Mouse (Mus musculus) macrophage (primary cell): ENCODE results near the gene Ms4a3. TPM values are rescaled to one million over a fixed set of nuclear protein-coding genes. Genes with fewer than 3 reads are reported as not detected.

ENCODE experiments used
- H3K27ac ChIP-seq: fragments of 350-480 bp; formaldehyde crosslinking; 2 replicates; pipeline ENCODE4 v1.9.0; 2021
- H3K36me3 ChIP-seq: fragments of 350-480 bp; formaldehyde crosslinking; 2 replicates; pipeline ENCODE4 v1.9.0; 2021; ENCODE audit errors: inconsistent target
- H3K4me3 ChIP-seq: fragments of 350-480 bp; formaldehyde crosslinking; 2 replicates; pipeline ENCODE4 v1.9.0; 2021; ENCODE audit errors: inconsistent target
- H3K79me2 ChIP-seq: fragments of 350-480 bp; formaldehyde crosslinking; 2 replicates; pipeline ENCODE4 v1.9.0; 2021; ENCODE audit errors: inconsistent target
- WGBS: methylation state at CpG from one replicate; pipeline ENCODE4 v1.1.7; 2026; ENCODE audit warnings: inconsistent platforms; ENCODE audit not compliant: missing documents; 5-methylcytosine and 5-hydroxymethylcytosine counted together
- polyA plus RNA-seq: library from polyadenylated mRNA; stranded (reverse); fragments of 250-400 nt; gene quantifications from 3 replicates; pipeline ENCODE4 v1.2.4, GENCODE M21; 2018; ENCODE audit warnings: inconsistent platforms
- total RNA-seq, 78 experiments: library from RNA; depleted of rRNA; stranded (reverse); fragments of 250-400 nt; gene quantifications; 1 replicate in 9 of 78; 2 replicates in 24 of 78; 3 replicates in 43 of 78; 4 replicates in 2 of 78; pipeline ENCODE4 v1.2.4; 2018; ENCODE audit warnings: inconsistent platforms in 56 of 78

Ms4a3 gene
- total RNA-seq (2018; cell fraction: chromatin; rRNA removed): not detected
- total RNA-seq (2018; cell fraction: cytosol; rRNA removed): under 1 TPM in 9 of 26 experiments, not detected in 17; 0.14 to 0.35 (median 0.19) TPM
- total RNA-seq (2018; cell fraction: nucleus; rRNA removed): not detected
- polyA plus RNA-seq: 0.79 TPM in 1 of 3 replicates, not detected in the others

DNA sequence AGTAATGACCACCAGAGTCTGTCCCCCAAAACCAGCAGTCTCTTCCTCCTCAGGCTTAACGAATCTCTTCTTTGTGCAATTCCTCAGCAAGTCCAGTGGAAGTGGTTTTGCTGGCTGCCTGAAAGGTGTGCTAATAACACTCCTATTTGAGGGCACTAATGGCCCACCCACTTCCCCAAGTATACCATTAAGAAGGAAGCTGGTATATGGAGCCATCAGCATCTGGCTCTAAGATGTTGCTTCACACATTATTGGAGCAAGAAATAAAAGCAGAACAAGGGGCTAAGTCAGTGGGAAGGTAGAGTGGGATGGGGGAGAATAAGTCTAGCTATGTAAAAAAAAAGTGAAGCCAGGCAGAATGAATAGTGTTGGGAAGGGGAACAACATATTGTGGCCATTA, at the start of gene Ms4a3:
Ms4a3 (minus strand) TSS at position 120 of the 400 bp plus-strand sequence.
- 25% methylated on average over 1 of the region's 1 CpGs for WGBS
- Histone ChIP-seq H3K79me2 (no peaks in the 10 kb centered on the region), H3K36me3 (no peaks in the 10 kb centered on the region), H3K27ac (no peak within 1 kb of the TSS), H3K4me3 (no peak within 1 kb of the TSS)

DNA sequence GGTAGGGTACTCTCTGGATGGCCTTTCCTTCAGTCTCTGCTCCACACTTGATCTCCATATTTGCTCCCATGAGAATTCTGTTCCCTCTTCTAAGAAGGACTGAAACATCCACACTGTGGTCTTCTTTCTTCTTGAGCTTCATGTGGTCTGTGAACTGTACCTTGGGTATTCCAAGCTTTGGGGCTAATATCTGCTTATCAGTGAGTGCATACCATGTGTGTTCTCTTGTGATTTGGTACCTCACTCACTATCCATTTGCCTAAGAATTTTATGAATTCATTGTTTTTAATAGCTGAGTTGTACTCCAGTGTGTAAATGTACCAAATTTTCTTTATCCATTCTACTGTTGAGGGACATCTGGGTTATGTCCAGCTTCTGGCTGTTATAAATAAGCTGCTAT, 20.9 kb upstream of the Ms4a3 start:
- Histone ChIP-seq H3K79me2 (no peaks in the 10 kb centered on the region), H3K36me3 (no peaks in the 10 kb centered on the region), H3K4me3 (no peak overlapping the region), H3K27ac (no peak overlapping the region)

DNA sequence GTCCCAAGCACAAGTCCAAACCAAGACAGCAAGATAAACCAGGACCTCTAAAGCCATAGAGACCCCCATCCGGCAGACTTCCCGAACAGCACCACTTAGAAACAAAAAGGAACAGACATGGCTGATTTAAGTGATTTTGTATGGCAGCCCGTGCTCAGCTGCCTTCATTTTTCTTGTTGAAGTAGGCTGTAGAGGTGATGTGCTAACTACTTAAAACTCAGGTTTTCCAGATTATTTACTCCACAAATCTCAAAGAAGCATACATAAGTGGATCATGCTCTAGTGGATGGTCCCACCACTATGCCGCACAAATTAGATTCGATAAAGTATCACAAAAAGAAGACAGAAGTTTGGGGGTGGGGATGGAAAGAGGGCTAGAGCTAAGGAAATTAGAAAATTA, 19.8 kb upstream of the Ms4a3 start, which contains the start of gene Oosp2:
Oosp2 (minus strand) TSS at position 101 of the 400 bp plus-strand sequence.
- WGBS: 95% methylated on average over 5 of the region's 5 CpGs
- Histone ChIP-seq H3K36me3 (no peaks in the 10 kb centered on the region), H3K27ac (no peak within 1 kb of the TSS), H3K4me3 (no peak within 1 kb of the TSS), H3K79me2 (no peaks in the 10 kb centered on the region)

DNA sequence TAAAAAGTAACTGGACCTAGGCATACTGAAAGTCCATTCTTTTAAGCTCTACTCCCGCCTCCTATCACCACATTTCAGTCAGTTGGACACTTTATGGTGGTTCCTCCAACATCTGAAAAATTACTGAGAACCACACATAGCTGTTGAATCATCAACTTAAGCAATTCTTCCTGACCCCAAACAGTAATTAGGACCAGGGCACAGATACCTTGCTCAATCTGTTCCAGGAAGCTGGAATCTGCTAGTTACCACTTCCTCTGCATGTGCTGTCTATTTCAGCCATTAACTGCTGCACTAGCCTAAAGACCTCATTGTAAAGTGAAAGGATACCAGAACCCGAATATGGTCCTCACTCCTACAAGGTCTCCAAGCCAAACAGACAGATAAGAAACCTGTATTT, 18.5 kb upstream of the Ms4a3 start:
- Histone ChIP-seq H3K36me3 (no peaks in the 10 kb centered on the region), H3K79me2 (no peaks in the 10 kb centered on the region), H3K4me3 (no peak overlapping the region), H3K27ac (no peak overlapping the region)
- 5% methylated on average over 2 of the region's 2 CpGs for WGBS

DNA sequence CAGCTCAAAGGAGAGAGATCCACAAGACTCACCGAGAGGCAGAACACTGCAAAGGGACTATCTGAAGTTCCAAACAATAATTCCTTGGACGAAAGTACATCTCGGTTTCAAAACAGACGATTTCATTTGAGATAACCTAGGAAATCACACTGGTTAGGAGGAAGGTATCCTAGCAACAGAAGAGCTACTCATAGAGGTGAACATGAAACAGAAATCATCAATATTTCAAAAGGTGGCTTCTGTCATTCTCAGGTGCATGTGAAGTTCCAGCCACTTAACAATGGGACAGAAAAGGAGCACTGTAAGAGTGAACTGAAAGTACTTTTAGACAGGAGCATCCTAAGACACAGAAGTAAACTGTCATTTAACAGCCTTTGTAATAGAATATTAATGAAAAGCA, 8.9 kb upstream of the Ms4a3 start:
- Histone ChIP-seq H3K4me3 (no peak overlapping the region), H3K36me3 (no peaks in the 10 kb centered on the region), H3K79me2 (no peaks in the 10 kb centered on the region), H3K27ac (no peak overlapping the region)
- 83% methylated on average over 4 of the region's 4 CpGs for WGBS

DNA sequence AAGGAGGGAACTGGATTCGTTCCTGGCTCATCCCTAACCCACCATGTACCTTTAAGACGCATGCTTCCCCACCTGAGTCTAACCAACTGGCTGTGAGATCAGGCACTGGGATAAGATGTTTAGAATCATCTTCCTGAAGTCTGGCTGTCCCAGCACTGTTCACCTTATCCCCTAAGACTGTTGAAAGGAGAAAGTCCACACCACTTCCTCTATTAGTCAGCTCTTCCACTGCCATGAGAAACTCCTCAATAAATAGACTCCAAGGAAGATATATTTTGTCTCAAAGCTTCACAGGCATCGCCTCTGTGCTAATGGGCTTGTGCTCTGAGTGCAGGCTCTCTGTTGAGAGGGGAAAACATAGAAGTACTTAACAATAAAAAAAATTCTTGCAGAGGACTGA, 5.5 kb upstream of the Ms4a3 start:
- Histone ChIP-seq H3K36me3 (no peaks in the 10 kb centered on the region), H3K4me3 (no peak overlapping the region), H3K79me2 (no peaks in the 10 kb centered on the region), H3K27ac (no peak overlapping the region)
- 49% methylated on average over 3 of the region's 3 CpGs for WGBS

DNA sequence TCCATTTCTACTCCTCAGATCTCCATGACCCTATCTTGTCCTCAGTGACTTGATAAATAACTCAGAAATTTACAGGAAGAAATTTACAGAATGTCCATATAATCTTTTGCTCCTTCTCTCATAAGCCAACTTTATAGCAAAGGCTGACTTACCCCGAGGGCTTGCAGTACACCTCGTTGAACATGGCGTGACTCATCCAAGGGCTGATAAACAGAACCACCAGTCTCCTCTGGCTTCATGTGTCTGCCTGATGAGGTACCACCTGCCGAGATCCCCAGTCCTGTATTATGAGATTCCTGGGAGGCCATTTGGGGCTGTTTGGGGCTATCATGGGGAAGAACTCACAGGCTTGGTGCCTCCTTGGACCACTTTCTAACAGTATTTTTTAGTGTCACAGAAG, 1.6 kb downstream of the Ms4a3 start:
- Histone ChIP-seq H3K36me3 (no peaks in the 10 kb centered on the region), H3K27ac (no peak overlapping the region), H3K79me2 (no peaks in the 10 kb centered on the region), H3K4me3 (no peak overlapping the region)
- 57% methylated on average over 4 of the region's 4 CpGs for WGBS

DNA sequence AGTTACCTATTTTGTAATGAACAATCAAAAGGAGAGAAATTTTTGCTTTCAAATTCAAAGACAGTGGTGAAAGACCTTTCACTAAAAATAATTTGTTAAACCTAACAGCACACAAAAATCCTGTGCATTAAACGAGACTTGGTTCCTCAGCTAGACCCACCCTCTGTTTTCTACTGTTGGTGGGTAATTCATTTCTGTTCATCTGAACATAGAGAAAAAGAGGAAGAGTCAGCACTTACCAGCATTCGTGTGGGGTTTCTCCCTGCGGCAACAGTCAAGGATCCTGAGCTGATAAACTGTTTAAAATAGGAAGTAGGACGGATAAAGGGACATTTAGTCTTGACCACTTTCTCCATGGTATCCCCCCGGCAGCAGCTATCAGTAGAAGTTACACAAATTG, 5.1 kb downstream of the Ms4a3 start:
- Histone ChIP-seq H3K79me2 (no peaks in the 10 kb centered on the region), H3K4me3 (no peak overlapping the region)
- 6% methylated on average over 5 of the region's 5 CpGs for WGBS

DNA sequence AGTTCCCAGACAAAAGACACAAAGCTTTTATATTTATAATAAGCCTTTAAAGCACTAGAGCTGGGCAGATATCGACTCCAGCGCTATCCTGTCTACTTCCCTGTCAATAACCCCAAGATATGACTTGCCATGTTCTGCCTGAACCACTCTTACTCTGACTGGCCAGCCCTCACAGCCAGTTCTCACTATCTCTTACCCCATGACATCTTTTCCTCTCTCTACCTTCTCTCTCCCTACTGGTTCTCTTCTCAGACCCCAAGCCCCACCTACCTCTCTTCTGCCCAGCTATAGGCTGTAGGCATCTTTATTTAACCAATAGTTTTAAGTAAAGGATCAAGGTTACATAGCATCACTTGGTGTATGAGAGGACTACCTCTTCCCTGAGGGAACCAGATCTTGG, 6.3 kb downstream of the Ms4a3 start:
- no peak overlapping the region for H3K27ac ChIP-seq
- H3K36me3 ChIP-seq: no peaks in the 10 kb centered on the region
- no peak overlapping the region for H3K4me3 ChIP-seq
- WGBS: 96% methylated on average over 2 of the region's 2 CpGs
- H3K79me2 ChIP-seq: no peaks in the 10 kb centered on the region

More for the DNA sequence above, 5.1 kb downstream of the Ms4a3 start:
- Histone ChIP-seq H3K27ac (no peak overlapping the region), H3K36me3 (no peaks in the 10 kb centered on the region)

DNA sequence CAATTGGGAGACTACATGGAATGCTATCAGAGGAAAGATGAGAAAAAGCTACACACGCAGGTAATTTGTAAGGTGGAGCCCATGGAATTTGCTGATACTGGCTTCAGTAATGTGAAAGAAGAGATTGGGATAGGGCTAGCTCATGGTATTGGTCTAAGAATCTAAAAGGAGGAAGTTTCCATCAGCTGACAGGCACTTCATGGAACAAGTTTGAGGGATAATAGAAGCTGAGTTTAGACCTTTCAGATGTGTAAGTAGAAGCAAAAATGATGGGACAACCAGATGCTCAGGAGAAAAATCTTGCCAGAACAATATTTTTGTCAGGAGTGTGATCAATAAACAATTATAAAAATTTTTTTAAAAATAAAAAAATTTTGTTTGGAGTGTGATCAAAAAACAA, 6.9 kb downstream of the Ms4a3 start:
- no peaks in the 10 kb centered on the region for H3K36me3 ChIP-seq
- H3K27ac ChIP-seq: no peak overlapping the region
- 100% methylated on average over 1 of the region's 1 CpGs for WGBS
- no peak overlapping the region for H3K4me3 ChIP-seq
- H3K79me2 ChIP-seq: no peaks in the 10 kb centered on the region

DNA sequence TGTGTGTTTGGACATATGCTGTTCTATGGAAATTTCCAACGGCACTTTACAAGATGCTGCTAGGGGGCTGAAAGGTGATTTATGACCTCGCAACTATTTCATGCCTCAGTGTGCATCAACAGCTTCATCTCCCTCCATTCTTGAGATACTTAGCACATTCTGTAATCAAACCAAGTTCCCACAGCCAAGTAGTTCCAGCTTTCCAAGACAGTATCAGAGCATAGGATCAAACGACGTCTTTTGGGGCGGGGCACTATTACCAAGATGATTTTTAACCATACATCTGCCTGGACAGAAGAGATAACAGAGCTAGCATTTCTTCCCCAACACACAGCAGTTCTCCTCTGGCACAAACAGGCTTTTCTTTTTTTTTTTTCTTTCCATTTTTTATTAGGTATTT, 15.4 kb downstream of the Ms4a3 start:
- Histone ChIP-seq H3K27ac (no peak overlapping the region), H3K4me3 (no peak overlapping the region), H3K36me3 (no peaks in the 10 kb centered on the region), H3K79me2 (no peaks in the 10 kb centered on the region)
- WGBS: 87% methylated on average over 5 of the region's 5 CpGs

DNA sequence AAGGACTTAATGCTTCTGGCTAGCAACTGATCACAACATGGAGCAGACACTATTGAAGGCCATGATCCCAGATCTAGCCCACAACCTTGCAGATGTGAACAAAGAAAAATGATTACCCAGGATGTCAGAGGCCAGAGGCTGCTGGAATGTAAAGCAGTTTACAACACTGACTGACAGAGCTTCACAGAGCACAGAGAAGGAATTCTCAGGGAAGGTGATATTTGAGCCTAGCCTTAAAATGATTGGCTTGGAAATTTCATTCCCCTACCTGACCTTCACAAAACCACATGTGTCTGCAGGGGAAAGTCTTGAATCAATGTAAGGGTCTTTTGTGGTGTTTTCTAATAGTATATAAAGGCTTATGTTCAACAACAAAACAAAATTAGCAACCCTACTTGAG, 15.9 kb downstream of the Ms4a3 start:
- Histone ChIP-seq H3K79me2 (no peaks in the 10 kb centered on the region), H3K36me3 (no peaks in the 10 kb centered on the region), H3K4me3 (no peak overlapping the region), H3K27ac (no peak overlapping the region)

DNA sequence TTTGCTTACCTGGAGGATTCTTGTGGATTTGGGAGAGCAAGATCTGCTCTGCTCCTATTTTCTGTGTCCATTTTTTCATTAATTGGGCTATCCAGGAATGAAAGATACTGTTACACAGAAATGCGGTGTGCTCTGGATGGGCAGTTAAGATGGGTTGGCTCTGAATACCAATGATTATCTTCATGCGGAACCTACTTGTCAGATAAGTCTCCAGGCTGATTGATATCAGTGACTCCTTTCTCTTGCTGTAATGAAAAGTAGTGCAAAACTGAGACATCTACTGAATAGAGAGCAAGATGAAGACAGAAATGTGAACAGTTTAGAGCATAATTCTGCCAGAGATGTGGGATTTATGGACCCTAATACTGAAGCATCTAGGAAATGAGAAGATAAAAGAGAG, 17.1 kb downstream of the Ms4a3 start, which contains the start of gene Ms4a2:
Ms4a2 (minus strand) TSS at position 169 of the 400 bp plus-strand sequence.
- Histone ChIP-seq H3K36me3 (no peaks in the 10 kb centered on the region), H3K4me3 (no peak within 1 kb of the TSS), H3K27ac (no peak within 1 kb of the TSS), H3K79me2 (no peaks in the 10 kb centered on the region)
- 93% methylated on average over 2 of the region's 2 CpGs for WGBS

DNA sequence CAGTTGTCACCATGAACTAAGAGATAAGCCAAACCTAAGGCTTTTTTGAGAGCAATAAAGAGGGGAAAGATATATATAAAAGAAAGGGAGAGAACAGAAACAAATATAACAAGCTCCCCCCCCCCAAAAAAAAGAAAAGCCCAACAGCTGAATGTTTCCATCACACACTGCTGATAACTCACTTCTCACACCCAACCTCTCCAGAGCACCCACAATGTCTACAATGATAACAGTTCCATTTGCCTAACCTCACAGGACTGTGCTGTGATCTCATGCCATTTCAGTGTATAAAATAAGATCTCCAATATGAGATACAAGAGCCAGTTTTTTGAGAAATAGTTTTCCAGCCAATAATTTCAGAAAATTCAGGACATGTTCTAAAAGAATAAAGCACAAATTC, 22.7 kb downstream of the Ms4a3 start:
- H3K4me3 ChIP-seq: no peak overlapping the region
- H3K36me3 ChIP-seq: no peaks in the 10 kb centered on the region
- no peaks in the 10 kb centered on the region for H3K79me2 ChIP-seq
- H3K27ac ChIP-seq: no peak overlapping the region

DNA sequence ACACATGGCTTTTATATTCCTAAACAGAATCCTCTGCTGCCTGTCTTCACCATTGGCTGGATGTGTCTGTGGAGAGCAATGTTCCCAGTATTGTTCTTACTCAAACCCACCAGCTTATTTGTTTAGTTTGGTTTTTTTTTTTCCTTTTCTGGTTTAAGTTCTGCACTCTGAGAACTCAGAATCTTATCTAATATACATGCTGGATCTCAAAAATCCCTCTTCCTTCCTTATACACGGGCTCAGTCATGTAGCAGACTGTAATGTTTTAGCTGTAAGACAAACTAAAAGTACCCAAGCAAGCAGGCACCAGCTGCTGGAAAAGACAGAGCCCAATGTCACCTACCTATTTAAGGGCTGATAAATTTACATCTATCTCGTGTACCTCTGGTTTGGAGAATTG, 25.8 kb downstream of the Ms4a3 start:
- Histone ChIP-seq H3K79me2 (no peaks in the 10 kb centered on the region), H3K4me3 (no peak overlapping the region), H3K36me3 (no peaks in the 10 kb centered on the region), H3K27ac (no peak overlapping the region)
- 64% methylated on average over 2 of the region's 2 CpGs for WGBS

DNA sequence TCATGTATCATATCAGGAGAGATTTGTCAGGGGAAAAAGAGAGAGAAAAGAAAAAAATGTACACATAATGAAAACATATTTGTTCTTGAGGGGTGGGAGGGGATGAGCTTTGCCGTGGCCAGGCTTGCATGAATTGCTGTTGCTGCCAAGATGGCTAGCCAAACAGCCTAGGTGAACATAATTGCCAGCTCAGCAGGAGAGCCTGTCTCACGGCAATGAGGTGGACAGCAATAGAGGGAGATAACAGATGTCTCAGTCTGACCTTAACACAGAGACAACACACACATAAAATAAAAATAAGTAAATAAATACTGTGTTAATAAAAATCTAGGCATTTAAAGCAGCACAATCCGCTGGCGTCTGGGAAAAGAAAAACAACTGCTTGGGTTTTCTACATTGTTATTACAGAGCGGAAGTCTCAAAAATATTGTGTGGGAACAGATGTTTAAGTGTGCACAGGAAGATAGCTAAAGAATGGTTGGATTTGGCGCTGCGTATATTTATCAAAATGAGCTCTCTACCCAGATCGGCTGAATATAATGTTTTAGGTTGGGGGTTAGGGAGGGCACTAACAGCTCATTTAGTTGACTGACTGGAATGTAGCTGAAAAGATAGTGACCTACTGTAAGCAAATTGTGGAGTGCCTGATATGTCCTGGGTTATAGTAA, 26.7 kb downstream of the Ms4a3 start:
- Histone ChIP-seq H3K36me3 (no peaks in the 10 kb centered on the region), H3K4me3 (no peak overlapping the region), H3K27ac (no peak overlapping the region), H3K79me2 (no peaks in the 10 kb centered on the region)
- 52% methylated on average over 8 of the region's 8 CpGs for WGBS
